Mouse (Mus musculus): ENCODE results near the gene Npdc1. TPM values are rescaled to one million over a fixed set of nuclear protein-coding genes. Genes with fewer than 3 reads are reported as not detected.
A peak's percentile ranks its signal among the peaks of the same experiment; 100 is the strongest.
"Not testable (repeated sequence)": the region's sequence is repeated elsewhere in the genome, so short reads cannot be mapped to it uniquely, and the experiment has no call there.

Npdc1 gene
- total RNA-seq, 2 experiments from 2014 or later = 25.7 to 27.9 TPM

DNA sequence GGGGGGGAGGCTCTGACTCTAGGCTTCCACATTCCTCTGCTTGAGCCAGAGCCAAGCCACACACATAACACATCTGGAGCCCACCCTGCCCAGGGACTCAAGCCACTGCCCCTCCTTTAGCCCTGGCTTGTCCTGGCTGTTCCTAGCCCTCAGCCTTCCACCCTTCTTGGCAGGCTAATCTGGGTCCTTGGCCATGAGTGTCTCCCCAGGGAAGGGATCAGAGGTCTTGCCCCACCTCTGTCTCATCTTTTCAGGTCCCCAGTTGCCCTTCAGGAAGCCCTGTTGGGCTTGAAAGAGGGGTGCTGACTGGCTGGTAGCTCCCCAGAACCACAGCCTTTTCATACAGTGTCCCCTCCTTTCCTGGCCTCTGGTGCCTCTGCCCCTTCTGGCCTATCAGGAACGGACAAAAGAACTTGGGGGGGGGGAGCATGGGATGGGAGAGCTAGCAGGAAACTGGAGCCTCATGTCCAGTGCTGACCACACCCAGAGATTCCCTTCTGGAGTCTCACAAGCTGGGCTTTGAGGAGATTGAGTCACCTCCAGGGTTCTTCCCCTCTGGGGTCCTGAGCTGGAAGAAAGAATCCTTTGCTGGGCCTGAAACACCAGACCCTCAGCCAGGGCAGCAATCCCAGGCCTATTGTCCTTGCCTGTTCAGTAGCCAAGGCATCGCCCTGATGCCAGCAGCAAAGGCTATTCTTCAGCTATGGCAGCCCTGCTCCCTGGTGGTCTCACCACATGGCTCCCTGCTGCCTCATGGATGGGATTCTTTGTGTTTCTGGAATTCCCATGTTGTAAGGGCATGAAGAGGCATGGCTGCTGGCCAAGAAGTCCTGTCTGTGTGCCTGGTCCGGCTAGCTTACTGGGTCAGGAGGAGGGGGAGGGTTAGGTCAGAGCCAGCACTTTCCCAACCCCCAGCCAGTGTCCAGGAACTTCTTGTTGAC lies 4.6 kb upstream of the Npdc1 start:
- peak; percentile 73 to 79 for DNase-seq

DNA sequence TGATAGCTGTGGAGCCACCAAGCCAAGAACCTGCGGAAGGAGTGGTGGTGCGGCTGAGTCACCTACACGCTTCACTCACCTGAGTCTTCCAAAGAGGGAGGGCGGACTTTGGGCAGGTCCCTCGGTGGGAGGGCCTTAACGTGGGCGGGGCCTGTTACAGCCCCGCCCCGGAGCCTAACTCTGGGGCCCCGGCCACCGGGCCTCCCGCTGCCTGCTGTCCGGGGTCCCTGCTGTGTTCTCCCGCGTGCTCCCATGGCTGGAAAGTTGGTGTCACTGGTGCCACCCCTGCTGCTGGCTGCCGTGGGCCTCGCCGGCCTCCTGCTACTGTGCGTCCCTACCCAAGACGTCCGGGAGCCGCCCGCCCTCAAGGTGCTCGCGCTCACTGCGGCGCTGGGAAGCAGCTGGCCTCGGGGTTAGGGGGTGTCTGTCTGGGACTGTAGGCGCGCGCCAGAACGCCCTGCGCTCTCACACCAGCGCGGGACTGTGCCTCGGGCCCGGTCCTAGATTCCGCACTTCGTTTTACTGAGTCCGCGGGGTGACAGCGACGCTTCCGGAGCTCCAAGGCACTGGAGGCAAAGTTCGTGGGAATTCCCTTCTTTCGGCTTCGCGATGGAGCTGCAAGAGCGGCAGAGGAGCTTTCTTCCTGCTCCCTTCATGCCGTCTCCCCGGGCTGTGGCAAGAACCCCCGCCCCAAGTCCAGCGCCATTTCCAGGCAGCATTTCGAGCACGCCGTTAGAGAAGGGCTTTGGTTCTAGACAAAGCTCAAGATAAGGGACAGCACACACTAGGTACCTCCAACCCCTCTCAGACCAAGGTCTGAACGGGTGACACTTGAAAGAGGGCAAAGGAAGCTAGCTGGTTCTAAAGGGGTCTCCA lies 3.2 kb upstream of the Npdc1 start, which contains the start of gene Entpd2:
Entpd2 (plus strand) TSS at position 154 of the 876 bp plus-strand sequence.
- DNase-seq = peak; percentile 42 to 64

DNA sequence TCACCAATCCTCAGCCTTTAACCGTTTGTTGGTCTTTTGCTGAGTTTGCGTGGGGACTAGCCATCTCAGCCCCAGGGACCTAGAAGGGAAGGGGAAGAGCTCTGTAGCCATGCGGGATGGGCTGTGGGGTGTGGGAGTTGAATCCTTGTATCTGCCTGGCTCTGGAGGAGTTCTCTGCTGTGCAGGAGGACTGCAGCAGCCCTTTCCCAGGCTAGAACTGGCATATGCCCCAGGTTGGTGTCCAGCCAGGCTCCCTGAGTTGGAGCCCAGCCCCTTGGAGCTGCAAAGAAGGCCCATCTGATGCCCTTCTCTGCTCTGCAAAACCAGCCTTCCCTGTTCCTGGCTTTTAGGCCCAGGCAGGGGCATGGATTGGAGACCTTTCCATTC lies 2.6 kb upstream of the Npdc1 start:
- peak; percentile 63 to 73 for DNase-seq

- DNase-seq = no peak
Observed at GRCm38 (mm10) chr2:25397010-25397409, 2.1 kb upstream of the Npdc1 start.

GRCm38 (mm10) chr2:25398065-25398464 lies 1.1 kb upstream of the Npdc1 start:
- DNase-seq = no peak

DNA sequence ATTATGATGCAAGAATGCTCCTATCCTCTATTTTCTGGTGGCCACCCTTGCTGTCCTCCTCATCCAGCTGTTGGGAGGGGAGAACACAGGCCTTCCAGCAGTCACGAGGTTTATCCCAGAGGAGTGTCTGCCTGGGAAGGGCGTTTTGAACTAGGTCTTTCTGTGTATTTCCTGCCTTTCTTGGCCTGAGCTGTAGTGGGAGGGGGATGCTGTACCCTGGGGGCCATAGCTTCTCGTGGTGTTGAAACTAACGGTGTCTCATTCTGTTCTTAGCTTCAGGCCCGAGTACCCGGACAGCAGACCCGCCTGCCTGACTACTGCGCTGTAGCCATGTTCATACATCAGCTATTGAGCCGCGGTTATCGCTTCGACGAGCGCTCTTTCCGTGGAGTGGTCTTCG lies 1.1 kb downstream of the Npdc1 start:
- DNase-seq = peak; percentile 76 to 87

DNA sequence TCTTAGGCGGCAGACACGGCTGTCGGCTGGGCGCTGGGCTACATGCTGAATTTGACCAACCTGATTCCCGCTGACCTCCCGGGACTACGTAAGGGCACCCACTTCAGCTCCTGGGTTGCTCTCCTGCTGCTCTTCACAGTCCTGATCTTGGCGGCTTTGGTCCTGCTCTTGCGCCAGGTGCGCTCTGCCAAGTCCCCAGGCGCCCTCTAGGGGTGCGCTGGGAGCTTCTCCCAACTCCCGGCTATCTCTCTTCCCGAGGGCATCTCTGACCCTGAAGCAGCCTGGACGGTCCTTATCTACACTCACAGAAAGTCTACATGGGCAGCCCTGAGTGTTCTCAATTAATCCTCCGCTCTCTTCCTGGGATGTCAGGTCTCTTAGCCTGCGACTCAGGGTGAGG lies 1.6 kb downstream of the Npdc1 start:
- DNase-seq = peak; percentile 75 to 81

DNA sequence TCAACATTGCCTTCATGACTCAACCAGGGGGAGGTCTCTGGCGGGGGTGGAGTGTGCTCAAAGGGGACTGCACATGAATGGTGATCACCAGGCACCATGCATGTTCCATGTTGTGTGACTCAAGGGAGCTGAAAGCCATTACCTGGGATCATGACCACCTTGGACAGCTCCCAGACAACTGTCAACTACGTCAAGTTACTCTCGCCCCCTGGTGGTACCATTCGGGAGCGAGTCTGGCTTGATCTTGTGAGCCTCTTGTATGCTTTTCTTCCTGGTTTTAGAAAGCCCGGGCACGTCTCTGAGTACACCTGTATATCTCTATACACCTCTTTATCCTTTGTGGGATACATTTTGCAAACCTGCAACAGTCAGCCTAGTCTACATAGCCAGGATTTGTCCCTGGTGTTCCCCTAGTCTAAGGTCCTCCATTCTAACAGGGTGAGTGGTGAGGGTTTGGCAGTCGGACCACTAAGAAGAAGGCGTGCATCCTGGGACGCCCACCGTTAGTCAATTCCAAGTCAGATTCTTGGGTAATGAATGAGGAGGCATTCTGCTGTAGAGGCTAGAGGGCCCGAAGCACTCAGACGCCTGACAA lies 3.3 kb downstream of the Npdc1 start:
- peak; percentile 47 to 77 for DNase-seq

DNA sequence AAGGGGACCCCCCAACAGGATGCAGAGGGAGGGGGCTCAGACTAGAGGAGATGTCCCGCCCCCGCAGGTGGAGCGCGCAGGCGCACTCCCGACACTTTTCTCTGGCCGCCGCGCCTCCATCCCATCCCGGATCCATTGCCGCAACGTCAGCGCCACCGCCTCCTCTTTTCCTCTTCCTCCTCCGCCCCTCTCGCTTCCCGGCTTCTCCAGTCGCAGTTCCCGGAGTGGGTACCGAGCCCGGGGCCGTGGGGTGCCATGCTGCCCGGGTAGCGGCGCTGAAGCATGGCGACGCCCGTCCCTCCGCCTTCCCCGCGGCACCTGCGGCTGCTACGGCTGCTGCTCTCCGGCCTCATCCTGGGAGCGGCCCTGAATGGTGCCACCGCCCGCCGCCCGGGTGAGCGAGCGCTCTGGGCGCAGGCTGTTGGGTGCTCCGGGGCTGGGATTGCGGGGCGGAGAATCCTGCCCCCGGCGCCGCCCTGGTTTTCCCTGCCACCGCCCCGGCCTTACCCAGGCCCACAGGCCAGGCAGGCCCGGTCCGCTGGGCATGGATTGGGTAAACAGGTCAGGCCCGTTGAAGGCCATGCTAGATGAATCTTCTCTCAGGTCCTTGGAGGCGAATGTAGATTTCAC lies 3.9 kb downstream of the Npdc1 start:
- peak; percentile 82 to 84 for DNase-seq

GRCm38 (mm10) chr2:25403994-25404393 lies 4.8 kb downstream of the Npdc1 start:
- no peak for DNase-seq

GRCm38 (mm10) chr2:25408908-25409307 lies 9.8 kb downstream of the Npdc1 start:
- no peak for DNase-seq

- DNase-seq = not testable (repeated sequence)
Observed at GRCm38 (mm10) chr2:25413436-25413835, 14.3 kb downstream of the Npdc1 start.

- DNase-seq = peak; percentile 37 to 62
Observed at GRCm38 (mm10) chr2:25417426-25417825, 18.3 kb downstream of the Npdc1 start.

GRCm38 (mm10) chr2:25421896-25422295 lies 22.7 kb downstream of the Npdc1 start:
- DNase-seq = peak; percentile 39 to 65

DNA sequence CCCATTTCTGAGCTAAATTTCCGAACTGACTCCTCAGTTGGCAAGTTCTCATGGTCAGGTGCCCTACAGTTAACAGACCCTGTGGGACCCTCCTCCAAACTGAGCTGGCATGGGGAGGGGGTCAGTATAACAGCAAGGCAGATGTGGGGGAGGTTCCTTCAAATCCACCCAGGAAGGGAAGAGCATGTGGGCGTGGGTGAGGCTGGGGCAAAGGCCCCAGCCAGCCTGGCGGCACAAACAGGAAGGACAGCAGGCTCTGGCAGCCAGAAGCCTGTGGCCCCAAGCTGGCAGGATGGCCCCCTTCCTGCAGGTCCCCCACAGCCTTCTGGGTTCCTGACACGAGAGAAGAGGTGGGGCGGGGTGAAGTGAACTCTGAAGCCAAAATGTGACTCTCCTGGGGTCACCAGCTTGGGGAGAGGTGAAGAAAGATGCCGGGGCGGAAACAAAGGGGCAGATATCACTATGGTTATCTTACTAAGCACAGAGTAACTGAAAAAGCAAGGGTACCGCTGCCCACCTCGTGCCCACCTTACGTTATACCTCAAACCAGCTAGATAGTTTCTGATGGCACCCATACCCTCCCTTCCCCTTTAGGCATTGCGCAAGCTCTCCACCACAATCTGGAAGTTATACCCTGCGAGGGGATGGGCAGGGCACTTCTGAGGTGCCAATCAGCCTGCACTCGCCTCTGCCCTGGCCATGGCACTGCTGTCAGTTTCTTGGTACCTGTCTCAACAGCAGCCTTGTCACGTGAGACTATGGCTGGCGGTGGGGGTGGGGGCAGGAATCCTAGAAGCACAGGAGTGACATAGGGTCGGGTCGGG lies 23.6 kb downstream of the Npdc1 start, which contains the start of gene Fut7:
Fut7 (plus strand) TSS at position 681 of the 824 bp plus-strand sequence.
- peak; percentile 34 to 44 for DNase-seq

GRCm38 (mm10) chr2:25423626-25424025 lies 24.5 kb downstream of the Npdc1 start:
- no peak for DNase-seq

DNA sequence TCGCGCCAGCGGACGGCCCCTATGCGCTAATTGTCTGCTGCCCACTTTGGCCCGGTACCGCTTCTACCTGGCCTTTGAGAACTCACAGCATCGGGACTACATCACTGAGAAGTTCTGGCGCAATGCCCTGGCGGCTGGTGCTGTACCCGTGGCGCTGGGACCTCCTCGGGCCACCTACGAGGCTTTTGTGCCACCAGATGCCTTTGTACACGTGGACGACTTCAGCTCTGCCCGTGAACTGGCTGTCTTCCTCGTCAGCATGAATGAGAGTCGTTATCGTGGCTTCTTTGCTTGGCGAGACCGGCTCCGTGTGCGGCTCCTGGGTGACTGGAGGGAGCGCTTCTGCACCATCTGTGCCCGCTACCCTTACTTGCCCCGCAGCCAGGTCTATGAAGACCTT lies 26.3 kb downstream of the Npdc1 start:
- no peak for DNase-seq

DNA sequence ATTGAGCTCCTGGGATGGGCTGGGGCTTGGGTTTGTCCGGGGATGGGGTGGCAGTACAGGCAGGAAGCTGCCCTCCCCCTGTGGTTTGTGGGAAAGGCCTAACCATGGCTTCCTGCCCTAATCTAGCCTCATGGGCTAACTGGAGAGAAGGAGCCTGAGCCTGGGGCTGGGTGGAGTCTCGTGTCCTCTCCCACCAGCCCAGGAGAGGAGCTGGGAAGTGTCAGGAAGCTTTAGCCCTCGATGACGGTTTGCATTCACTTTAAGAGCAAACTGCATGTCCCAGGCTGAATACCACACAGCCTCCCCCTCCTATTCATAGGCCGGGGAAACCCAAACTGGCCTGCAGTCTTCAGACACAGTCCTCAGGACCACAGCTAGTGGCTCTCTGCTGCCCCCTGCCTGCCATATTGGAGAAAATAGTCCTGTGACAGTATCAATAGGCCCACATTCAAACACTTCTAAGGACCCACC lies 27.6 kb downstream of the Npdc1 start:
- peak; percentile 68 to 87 for DNase-seq

DNA sequence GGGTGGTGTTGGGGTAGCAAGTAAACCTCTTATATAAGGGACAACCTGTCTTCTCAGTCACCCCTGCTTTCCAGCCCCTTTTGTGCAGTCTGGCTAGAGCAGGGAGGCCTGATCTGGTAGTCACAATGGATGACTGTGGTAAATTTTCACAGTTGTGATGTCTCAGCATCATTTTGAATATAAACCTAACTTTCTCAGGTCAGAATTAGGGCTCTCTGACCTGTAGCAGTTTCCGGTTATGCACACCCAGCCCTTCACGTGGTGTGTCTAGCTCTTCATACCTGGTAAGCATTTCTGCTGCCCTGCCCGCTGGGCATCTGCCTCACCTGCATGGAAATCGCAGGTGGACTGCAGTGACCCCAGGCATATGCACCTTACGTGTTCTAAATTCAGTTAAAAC lies 28.1 kb downstream of the Npdc1 start:
- no peak for DNase-seq

DNA sequence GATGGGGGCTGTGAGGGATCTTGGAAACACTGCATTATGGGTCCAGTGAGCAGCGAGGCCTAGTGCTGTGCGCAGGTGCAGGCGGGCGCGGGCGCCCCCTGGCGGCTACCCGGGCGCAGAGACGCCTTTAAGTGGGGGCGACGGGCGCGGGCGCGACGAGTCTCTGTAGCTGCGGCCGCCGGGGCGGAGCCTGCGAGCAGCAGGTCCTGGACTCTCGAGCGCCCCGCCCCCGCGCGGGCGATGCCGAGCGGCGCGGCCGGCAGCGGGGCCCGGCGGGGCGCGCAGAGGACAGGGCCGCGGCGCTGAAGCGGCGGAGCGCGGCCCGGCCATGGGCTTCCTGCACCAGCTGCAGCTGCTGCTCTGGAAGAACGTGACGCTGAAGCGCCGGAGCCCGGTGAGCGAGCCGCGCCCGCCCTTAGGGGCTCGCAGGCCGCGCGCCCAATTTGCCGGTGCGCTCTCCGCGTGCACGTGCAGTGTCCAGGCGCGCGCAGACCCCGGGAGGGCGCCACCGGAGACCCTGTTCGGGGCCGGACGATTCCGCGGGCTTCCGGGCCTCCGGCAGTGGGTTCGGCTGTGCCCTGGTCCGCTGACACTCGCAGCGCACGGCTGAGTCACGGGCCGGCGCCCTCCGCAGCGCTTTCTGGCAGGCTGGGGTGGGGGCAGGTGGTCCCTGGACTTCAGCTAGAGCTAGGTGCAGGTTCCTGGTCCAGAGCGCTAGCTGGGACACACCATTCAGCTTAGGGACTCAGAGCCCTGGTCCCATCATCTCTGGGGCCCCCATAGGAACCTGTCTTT lies 29.5 kb downstream of the Npdc1 start, which contains the start of gene Abca2:
Abca2 (plus strand) TSS at position 262 of the 795 bp plus-strand sequence.
- DNase-seq = peak; percentile 91 to 96
